Mouse (Mus musculus) left cerebral cortex, postnatal 14 days (tissue): ENCODE measurements around the gene Rspo4. TPM values are rescaled to one million over a fixed set of nuclear protein-coding genes. Genes with fewer than 3 reads are reported as not detected.

Experiments
- DNase-seq, 2 experiments: peaks; one replicate each; pipeline ENCODE4 v3.0.0; 2021 to 2022; ENCODE audit warnings: low spot score in 2 of 2, mixed read lengths in 1 of 2
- intact Hi-C: fragments of 180-260 bp; cut with DNase I; formaldehyde crosslinking; loops from one replicate; pipeline ENCODE4 v1.15.1; 2025
- long read RNA-seq, 2 experiments: library from polyadenylated mRNA; stranded (forward); transcript quantifications; one replicate each; pipeline ENCODE4 v2.0.0; 2021
- total RNA-seq, 2 experiments: library from RNA; stranded (reverse); gene quantifications; 2 replicates each; pipeline ENCODE4 v1.2.3; 2021

The Rspo4 gene
- under 1 TPM in 1 of 2 experiments, not detected in 1; 0.13 TPM for total RNA-seq
- long read RNA-seq, experiment 1: 0 reads
- long read RNA-seq, experiment 2, partial matches to known transcripts: 0 of 1 reads
- long read RNA-seq, experiment 2, other reads (novel, unspliced or antisense): 0 of 1 reads

GRCm38 (mm10) chr2:151842648-151843226 lies at the start of gene Rspo4:
Gene Rspo4 (plus strand): TSS chr2:151842927.
- DNase-seq: no peak

DNA sequence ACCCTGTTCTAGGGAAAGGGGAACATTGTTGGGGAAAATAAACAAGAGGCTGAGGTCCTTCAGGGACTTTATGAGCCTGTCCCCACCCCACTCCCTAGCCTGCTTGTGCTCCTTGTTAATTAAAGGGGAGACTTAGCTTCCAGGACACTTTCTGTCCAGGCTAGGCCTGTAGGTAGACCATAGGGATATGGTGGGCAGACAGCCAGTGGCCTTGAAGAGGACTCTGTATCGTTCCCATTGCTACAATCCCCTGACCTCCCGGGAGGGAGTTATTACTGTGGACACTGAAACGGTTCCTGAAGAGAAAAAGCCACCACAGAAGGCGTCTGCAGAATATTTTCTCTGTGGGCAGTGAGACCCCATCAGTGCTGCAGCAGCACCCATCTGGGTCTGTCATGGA lies 27.1 kb upstream of the Rspo4 start:
- no peak for DNase-seq
- intact Hi-C loops: no loop called here

More at GRCm38 (mm10) chr2:151842648-151843226, at the start of gene Rspo4:
- intact Hi-C loops: no loop called here

- intact Hi-C loops: no loop called here
- no peak for DNase-seq
Observed at GRCm38 (mm10) chr2:151862257-151862810, 19.6 kb downstream of the Rspo4 start.

GRCm38 (mm10) chr2:151864941-151865340 lies 22.2 kb downstream of the Rspo4 start:
- DNase-seq: no peak
- intact Hi-C loops: no loop called here

- DNase-seq: peak; percentile 74 to 80
- intact Hi-C loops: loop anchor here (1.0 kb wide), 1 partner anchor 118 kb away; no protein-coding TSS in a partner anchor
Observed at GRCm38 (mm10) chr2:151866487-151866886, 23.8 kb downstream of the Rspo4 start.

DNA sequence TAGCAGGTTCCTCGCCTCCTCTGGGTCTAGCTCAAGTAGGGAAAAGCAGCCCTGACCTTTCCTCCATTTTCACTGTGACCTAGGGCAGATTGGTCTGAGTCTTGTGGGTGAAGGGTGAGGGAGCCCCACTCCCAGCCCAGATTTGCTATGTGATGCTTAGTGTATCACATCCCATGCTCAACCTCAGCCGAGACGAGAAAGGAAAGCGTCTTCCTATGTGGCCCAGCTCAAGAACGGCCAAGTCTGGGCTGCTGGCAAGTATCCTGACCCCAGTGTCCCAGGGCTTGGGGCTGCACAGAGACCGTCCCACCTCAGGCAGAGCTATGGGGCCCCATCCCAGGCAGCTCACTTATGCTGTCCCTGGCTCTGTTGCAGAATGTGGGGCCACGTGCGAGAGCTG lies 25.5 kb downstream of the Rspo4 start:
- intact Hi-C loops: no loop called here
- DNase-seq: no peak

- peak; percentile 52 to 54 for DNase-seq
- intact Hi-C loops: no loop called here
Observed at GRCm38 (mm10) chr2:151874551-151874950, 31.8 kb downstream of the Rspo4 start.

DNA sequence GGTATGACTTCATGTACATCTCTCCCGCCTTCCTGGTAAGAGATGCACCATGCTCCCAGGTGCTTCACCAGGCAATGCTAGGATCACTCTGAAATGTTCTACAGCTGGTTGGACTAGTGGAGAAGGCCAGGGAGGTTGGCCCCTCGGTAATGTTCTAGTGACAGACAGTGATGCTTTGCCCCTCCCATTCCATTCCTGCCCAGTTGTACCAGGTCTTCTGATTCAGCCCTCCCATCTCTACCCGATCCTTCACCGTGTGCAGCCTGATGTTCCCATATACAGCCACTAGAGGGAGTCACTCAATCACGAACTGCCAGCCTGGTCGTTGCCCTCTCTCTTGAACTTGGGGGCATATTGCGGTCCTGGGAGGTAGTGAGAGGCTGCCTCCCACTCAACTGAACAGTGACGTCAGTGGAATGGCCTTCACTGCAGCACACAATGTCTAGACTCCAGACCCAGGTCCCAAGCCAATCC lies 33.3 kb downstream of the Rspo4 start:
- DNase-seq: peak; percentile 47 to 71
- intact Hi-C loops: loop anchor here (1.0 to 5.0 kb wide), 3 partner anchors 14 to 119 kb away; no protein-coding TSS in a partner anchor

DNA sequence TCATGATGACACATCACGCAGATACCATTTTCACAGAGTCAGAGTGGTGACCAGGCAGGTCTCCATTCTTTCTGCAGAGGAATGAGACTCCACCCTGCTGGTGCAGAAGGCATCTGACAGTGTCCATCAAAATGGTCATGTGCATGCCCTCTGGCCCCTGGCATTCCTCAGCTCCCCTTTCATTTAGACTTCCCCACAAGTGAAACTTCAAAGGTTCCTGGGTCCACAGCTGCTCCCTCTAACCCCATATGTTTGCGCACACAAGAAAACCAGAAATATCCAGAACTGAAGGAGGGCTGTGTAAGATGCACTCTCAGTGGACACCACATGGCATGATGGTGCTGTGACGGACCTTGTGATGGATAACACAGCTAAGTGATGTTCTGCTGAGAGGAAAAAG lies 35.9 kb downstream of the Rspo4 start:
- intact Hi-C loops: loop anchor here (5.0 kb wide), 1 partner anchor 59 kb away; no protein-coding TSS in a partner anchor
- DNase-seq: no peak

DNA sequence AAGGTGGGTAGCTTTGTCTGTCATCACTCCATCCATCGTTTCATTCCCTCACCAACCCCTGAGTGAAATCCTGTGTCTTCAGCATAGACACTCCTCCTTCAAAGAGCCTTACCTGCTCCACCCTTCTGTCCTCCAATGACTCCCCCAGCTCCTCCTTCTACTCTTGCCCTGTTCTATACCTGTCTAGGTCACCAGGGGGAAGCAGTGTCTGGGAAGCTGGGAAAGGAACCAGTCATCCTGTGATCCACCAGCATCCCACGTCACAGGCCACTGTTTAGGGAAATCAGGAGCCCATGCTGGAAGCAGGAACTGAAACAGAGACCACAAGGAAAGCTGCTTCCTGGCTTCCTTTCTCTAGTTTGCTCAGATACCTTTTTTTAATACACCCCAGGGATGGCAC lies 37.0 kb downstream of the Rspo4 start:
- DNase-seq: no peak
- intact Hi-C loops: loop anchor here (5.0 kb wide), 1 partner anchor 58 kb away; no protein-coding TSS in a partner anchor

DNA sequence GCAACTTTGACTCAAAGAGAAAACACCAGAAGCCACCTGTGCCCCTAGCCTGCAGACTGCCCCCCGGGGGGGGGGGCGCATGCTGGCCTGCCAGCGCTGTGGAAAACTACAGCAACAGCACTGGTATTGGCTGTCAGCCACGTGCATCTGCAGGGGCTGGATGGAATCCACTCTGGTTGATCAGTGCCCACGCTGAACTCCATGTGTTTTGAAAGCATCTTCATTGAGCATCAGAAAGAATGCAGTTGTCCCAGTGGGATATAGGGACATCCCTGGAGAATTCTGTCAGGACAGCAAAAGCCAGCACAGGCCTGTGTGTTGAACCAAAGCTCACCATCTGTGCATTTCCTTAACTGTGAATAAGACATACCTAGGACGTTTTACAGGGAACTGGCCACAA lies 48.3 kb downstream of the Rspo4 start:
- intact Hi-C loops: no loop called here

GRCm38 (mm10) chr2:151893122-151893774 lies 50.5 kb downstream of the Rspo4 start:
- DNase-seq: no peak
- intact Hi-C loops: no loop called here

More for the DNA sequence above, 48.3 kb downstream of the Rspo4 start:
- peak; percentile 39 to 45 for DNase-seq

DNA sequence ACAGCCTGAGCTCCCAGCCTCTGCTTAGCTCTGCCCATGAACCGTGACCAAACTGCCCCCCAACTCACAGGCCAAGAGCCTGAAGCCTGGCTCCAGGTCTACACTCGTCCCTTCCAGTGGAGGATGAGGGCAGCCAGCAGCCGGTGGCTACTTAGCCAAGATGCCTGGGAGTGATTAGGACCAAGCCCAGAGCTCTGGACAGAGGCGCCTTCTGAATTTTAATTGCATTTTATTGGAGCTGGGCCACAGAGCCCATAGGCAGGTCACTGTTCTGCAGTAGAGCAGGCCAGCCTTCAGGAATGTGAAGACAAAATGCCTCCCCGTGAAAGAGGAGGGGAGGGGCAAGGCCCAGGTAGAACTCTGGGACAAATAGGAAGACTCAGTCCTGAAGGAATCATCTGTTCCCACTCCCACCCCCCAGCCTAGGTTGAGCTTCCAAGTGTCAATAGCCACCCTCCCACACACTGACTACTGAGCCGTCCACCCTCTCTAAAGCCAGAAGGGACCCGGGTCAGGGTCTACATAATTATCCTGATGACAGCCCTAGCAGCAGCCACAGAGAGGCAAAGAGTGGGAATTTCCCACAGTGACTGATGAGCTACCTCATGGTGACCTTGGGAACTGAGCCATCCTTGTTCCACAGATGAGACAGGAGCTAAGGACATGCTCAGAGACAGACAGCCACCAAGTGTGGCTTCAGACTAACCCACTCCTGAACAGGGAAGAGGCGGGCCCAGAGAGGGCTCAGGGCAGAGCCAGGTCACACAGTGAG lies 51.7 kb downstream of the Rspo4 start:
- intact Hi-C loops: no loop called here
- DNase-seq: peak; percentile 22 to 40

DNA sequence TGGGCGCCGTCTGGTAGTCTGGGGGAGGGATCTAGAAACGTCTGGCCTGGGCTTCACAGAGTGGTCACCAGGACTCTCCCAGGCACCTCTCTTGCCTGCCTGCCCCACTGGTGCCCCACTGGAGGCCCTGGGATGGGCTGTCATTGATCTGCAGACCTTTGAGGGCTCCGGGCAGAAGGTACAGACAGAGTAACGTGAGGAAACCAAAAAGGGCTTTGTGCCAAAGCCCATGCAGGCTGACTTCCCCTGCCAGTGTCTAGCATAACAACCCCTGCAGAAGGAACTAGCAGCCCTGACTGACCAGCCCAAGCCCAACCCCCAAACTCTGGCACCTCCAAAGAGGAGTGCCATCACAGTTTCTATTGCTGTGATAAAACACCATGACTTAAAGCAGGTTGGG lies 53.2 kb downstream of the Rspo4 start:
- DNase-seq: no peak
- intact Hi-C loops: no loop called here

GRCm38 (mm10) chr2:151898106-151898505 lies 55.4 kb downstream of the Rspo4 start:
- intact Hi-C loops: no loop called here
- DNase-seq: no peak

GRCm38 (mm10) chr2:151900845-151901244 lies 58.1 kb downstream of the Rspo4 start:
- DNase-seq: no peak
- intact Hi-C loops: no loop called here

- intact Hi-C loops: no loop called here
- DNase-seq: no peak
Observed at GRCm38 (mm10) chr2:151903267-151903666, 60.5 kb downstream of the Rspo4 start.

DNA sequence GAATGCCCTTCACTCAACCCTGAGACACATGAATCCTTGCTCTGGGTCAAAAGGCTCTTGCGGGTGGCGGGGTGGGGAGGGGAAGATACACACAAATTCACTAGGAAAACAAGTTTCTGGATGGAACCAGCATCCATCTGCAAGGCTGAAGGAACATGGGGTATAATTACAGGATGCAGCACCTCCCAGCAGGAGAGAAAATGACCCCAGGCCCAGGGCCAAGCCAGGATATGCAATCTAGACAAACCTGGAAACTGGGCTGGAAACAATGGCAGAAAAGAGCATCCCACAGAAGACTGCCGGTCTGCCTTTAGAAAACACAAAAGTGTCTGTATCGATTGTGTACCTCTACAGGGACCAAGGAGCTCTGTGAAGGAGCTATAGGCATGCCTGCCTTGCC lies 61.2 kb downstream of the Rspo4 start:
- intact Hi-C loops: no loop called here
- DNase-seq: no peak

DNA sequence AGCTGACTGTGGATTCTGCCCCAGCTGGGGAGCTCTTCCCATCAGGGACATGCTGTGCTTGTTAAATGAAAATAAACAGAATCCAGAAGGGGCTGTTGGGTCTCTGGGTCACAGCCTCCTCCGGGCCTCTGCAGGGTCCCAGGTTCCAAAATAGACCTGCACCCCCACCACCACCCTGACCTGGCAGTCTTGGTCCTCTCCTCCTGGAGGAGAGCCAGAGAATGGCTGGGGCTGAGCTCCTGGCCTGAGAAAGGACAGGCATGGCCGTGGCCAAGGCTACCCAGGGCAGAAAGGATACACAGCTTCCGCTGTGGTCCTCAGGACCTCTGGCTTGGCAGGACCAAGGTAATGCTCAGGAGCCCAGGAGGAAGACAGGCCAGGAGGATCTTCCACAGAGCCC lies 61.9 kb downstream of the Rspo4 start:
- intact Hi-C loops: no loop called here
- no peak for DNase-seq

DNA sequence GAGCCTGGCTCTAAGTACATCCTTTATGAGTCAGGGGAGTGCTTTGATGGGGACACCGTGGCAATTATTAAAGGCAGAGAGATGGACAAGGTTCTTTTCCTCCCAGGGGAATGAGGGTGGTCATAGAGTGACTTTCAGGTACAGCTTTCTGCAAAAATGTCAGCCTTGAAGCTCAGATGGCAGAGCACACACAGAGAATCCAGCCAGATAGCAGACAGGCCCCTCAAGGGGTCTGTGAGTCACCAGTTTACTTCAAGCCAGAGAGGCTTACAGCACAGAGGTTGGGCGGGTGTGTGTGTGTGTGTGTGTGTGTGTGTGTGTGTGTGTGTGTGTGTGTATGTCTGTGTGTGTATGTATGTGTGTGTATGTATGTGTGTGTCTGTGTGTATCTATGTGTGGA lies 64.3 kb downstream of the Rspo4 start:
- intact Hi-C loops: no loop called here
- no peak for DNase-seq
